8 mouse cellular contexts compared by ENCODE assay signal in the genomic region with DNA sequence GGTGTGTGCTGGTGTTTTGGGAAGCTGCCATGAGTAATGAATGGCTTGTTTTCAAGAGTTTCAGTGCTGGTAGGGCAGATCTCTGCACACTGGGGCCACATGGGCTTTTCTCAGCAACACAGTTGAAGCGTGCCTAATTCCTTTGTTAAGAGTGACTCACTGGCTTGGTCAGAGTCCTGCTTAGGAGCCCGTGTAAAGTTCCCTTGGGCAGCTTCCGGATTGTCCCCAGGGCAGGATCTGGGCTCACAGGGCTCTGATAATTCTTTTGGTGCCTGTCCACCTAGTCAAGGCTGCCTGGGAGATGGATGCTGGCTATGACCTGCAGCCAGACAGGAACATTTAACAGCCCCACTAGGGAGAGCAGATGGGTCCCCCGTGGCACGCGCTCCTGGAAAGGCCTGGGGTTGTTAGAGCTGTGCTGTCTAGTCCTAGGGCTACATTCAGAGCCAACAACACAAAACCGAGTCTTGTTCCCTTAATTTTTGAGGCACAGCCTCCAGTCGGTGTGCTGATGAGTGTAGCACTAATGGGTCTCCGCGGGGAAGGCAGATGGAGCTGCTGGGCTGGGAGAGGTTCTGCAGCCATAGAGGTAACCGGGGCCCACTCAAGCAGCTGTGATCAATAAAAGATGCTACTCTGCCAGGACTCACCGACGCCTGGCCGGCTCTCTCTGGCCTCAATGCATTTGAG. TPM values are rescaled to one million over a fixed set of nuclear protein-coding genes. Genes with fewer than 3 reads are reported as not detected.
DNase-seq lines count a peak whose midpoint lies in the region; ATAC-seq and TF ChIP-seq lines count a peak whose summit lies in the region.

No protein-coding gene starts in this region.

- no peaks in the 10 kb centered on the region for H3K4me1 ChIP-seq in lung, postnatal 0 days (ENCODE audit: insufficient read depth, low read depth, low read length)
- H3K4me1 ChIP-seq in lung, adult 2 months (ENCODE audit: control insufficient read depth, insufficient read depth, low read length): no peaks in the 10 kb centered on the region
- peaks cover 29% of the 10 kb centered on the region for H3K4me1 ChIP-seq in kidney, embryonic 16.5 days (ENCODE audit: insufficient read depth, low read length)

- TF ChIP-seq CTCF in lung, postnatal 0 days (IDR thresholded peaks at IDR 0.05): no peak
- no peak for TF ChIP-seq CTCF in lung, adult 2 months (IDR thresholded peaks at IDR 0.05; ENCODE audit: insufficient read depth, low read length)

- H3K27me3 ChIP-seq in lung, postnatal 0 days (replicated peaks; ENCODE audit: insufficient read depth, low read length): no peaks in the 10 kb centered on the region
- no peaks in the 10 kb centered on the region for H3K27me3 ChIP-seq in kidney, embryonic 16.5 days (ENCODE audit: insufficient read depth, low read length)

- no peak overlapping the region for H3K9ac ChIP-seq in lung, postnatal 0 days (replicated peaks; ENCODE audit: low read depth)
- H3K9ac ChIP-seq in kidney, embryonic 16.5 days (replicated peaks; ENCODE audit: low read length): peak overlapping the region; percentile 14

- H3K4me3 ChIP-seq in lung, postnatal 0 days (ENCODE audit: low read depth, low read length): no peak overlapping the region
- no peak overlapping the region for H3K4me3 ChIP-seq in lung, adult 2 months (replicated peaks; ENCODE audit: extremely low read depth, low read depth, low read length)
- H3K4me3 ChIP-seq in kidney, embryonic 16.5 days (ENCODE audit: low read length): no peak overlapping the region

- TF ChIP-seq POLR2A in lung, adult 2 months (IDR thresholded peaks at IDR 0.05; ENCODE audit: borderline replicate concordance, extremely low read depth, low read depth, low read length): no peak

- DNase-seq in lung, postnatal 0 days (ENCODE audit: low spot score): no peak
- DNase-seq in lung, adult 2 months: no peak
- peak; percentile 75 for DNase-seq in embryo, embryonic 11 days
- DNase-seq in gastrocnemius, postnatal 36 days: peak; percentile 41 to 51
- DNase-seq in lung, postnatal 36 days: peak; percentile 23
- DNase-seq in spleen, postnatal 36 days (ENCODE audit: low spot score in 2 of 2): no peak

- 68% methylated on average over 14 of the region's 14 CpGs for WGBS in lung, postnatal 0 days
- 69% methylated on average over 14 of the region's 14 CpGs for WGBS in lung, adult 2 months
- WGBS in kidney, embryonic 16.5 days: 24% methylated on average over 14 of the region's 14 CpGs

- no peak for TF ChIP-seq EP300 in lung, postnatal 0 days (IDR thresholded peaks at IDR 0.05)

- no peaks in the 10 kb centered on the region for H3K9me3 ChIP-seq in lung, postnatal 0 days (ENCODE audit: low read length)
- peaks cover 8% of the 10 kb centered on the region for H3K9me3 ChIP-seq in kidney, embryonic 16.5 days (ENCODE audit: low read length)

- H3K27ac ChIP-seq in lung, postnatal 0 days (ENCODE audit: low read length): no peak overlapping the region
- peak overlapping the region; percentile 61 for H3K27ac ChIP-seq in kidney, embryonic 16.5 days (ENCODE audit: low read length)

- ATAC-seq in lung, postnatal 0 days: peak; percentile 28; the same call in 1 of the 2 replicates
- ATAC-seq in kidney, embryonic 16.5 days (ENCODE audit: low FRiP score, low TSS enrichment): peak; percentile 87
- no peak for ATAC-seq in megakaryocyte, adult 5-6 weeks (ENCODE audit: poor library complexity, severe bottlenecking)

- H3K4me2 ChIP-seq in lung, postnatal 0 days (replicated peaks; ENCODE audit: low read depth, low read length): no peak overlapping the region
- no peak overlapping the region for H3K4me2 ChIP-seq in kidney, embryonic 16.5 days (replicated peaks; ENCODE audit: low read depth, low read length)

- H3K36me3 ChIP-seq in lung, postnatal 0 days (ENCODE audit: insufficient read depth, low read length): 0 out of 2 replicates have a peak, but pooled peaks cover 11% of the 10 kb centered on the region
- H3K36me3 ChIP-seq in kidney, embryonic 16.5 days (ENCODE audit: insufficient read depth, low read length): peaks cover 36% of the 10 kb centered on the region

- intact Hi-C loops in gastrocnemius, postnatal 36 days (cut with DNase I): no loop called here

RNA-seq across cellular contexts. Expression of a gene that starts 27.2 kb away (rescaled TPM):
- polyA plus RNA-seq in lung, postnatal 0 days (2015; fragmentation: Nextera tagmentation; extraction: Ambion mirVana): 44.5 and 54.8 TPM in 2 replicates
- polyA plus RNA-seq in lung, adult 2 months (2012; rRNA removed): 53.3 and 61.5 TPM in 2 replicates
- total RNA-seq in gastrocnemius, postnatal 36 days (2021): 10 to 100 TPM; 25.6 to 27.0 TPM
- polyA plus RNA-seq in kidney, embryonic 16.5 days (2015; fragmentation: Nextera tagmentation; extraction: Ambion mirVana): 134 and 148 TPM in 2 replicates
- 43.8 and 61.5 TPM in 2 replicates for total RNA-seq in megakaryocyte, adult 5-6 weeks (2015)
- 50.2 and 54.4 TPM in 2 replicates for total RNA-seq in megakaryocyte, adult 5-6 weeks (2017)

Comparison
In these comparisons a context has a peak if more than half of its experiments do, and no peak if none do; other contexts are left out.
1. DNase-seq: peak in embryo, embryonic 11 days (single experiment), gastrocnemius, postnatal 36 days (2 of 2) and lung, postnatal 36 days (single experiment); none in lung, postnatal 0 days (single experiment), lung, adult 2 months (single experiment) and spleen, postnatal 36 days (0 of 2).